Mouse (Mus musculus): Measurements from ENCODE around the gene Nfxl1. TPM values are rescaled to one million over a fixed set of nuclear protein-coding genes. Genes with fewer than 3 reads are reported as not detected.
"Not testable (repeated sequence)": the region's sequence is repeated elsewhere in the genome, so short reads cannot be mapped to it uniquely, and the experiment has no call there.

Nfxl1 gene
- polyA plus RNA-seq (2016; fragmentation: Nextera tagmentation; extraction: Ambion mirVana): 14.1 and 19.7 TPM in 2 replicates

GRCm38 (mm10) chr5:72559544-72560049 lies at the start of gene Nfxl1:
TSS of gene Nfxl1 (minus strand) at chr5:72559684.
- H3K9me3 ChIP-seq: no peaks in the 10 kb centered on the region
- WGBS: under 1% methylated on average over 42 of the region's 42 CpGs
- 0 out of 2 replicates have a peak, but pooled peaks cover 9% of the 10 kb centered on the region for H3K4me1 ChIP-seq
- peak; percentile 98 for DNase-seq (ENCODE audit: low spot score)
- no peaks in the 10 kb centered on the region for H3K27me3 ChIP-seq (ENCODE audit: insufficient read depth, poor library complexity, severe bottlenecking)
- H3K27ac ChIP-seq: peak within 1 kb of the TSS; percentile 95
- H3K36me3 ChIP-seq: peaks cover 9% of the 10 kb centered on the region; the same call in 1 of the 2 replicates
- peak within 1 kb of the TSS; percentile 94 for H3K4me3 ChIP-seq

- no peak for DNase-seq (ENCODE audit: low spot score)
- no peaks in the 10 kb centered on the region for H3K27me3 ChIP-seq (ENCODE audit: insufficient read depth, poor library complexity, severe bottlenecking)
- no peak overlapping the region for H3K4me3 ChIP-seq
- WGBS: 86% methylated on average over 4 of the region's 4 CpGs
- no peak overlapping the region for H3K27ac ChIP-seq
- H3K9me3 ChIP-seq: no peaks in the 10 kb centered on the region
- H3K4me1 ChIP-seq: no peaks in the 10 kb centered on the region; the same call in 1 of the 2 replicates
- H3K36me3 ChIP-seq: no peaks in the 10 kb centered on the region
Measured at GRCm38 (mm10) chr5:72603138-72603537, 43.7 kb upstream of the Nfxl1 start.

- Histone ChIP-seq H3K27ac (no peak overlapping the region), H3K4me3 (no peak overlapping the region), H3K4me1 (no peaks in the 10 kb centered on the region), H3K9me3 (no peaks in the 10 kb centered on the region), H3K27me3 (ENCODE audit: insufficient read depth, poor library complexity, severe bottlenecking) (no peaks in the 10 kb centered on the region), H3K36me3 (no peaks in the 10 kb centered on the region)
- peak; percentile 78 for DNase-seq (ENCODE audit: low spot score)
- 12% methylated on average over 5 of the region's 5 CpGs for WGBS
Measured at GRCm38 (mm10) chr5:72601006-72601405, 41.5 kb upstream of the Nfxl1 start.

- peaks cover 8% of the 10 kb centered on the region for H3K4me1 ChIP-seq
- 3% methylated on average over 38 of the region's 38 CpGs for WGBS
- peaks cover 30% of the 10 kb centered on the region for H3K27me3 ChIP-seq (ENCODE audit: insufficient read depth, poor library complexity, severe bottlenecking)
- DNase-seq (ENCODE audit: low spot score): no peak
- no peaks in the 10 kb centered on the region for H3K36me3 ChIP-seq
- no peak within 1 kb of the TSS for H3K27ac ChIP-seq
- H3K4me3 ChIP-seq: peak within 1 kb of the TSS; percentile 55
- no peaks in the 10 kb centered on the region for H3K9me3 ChIP-seq
Measured at GRCm38 (mm10) chr5:72587192-72587681, 27.8 kb upstream of the Nfxl1 start, which contains the start of gene Gm5868. TSS of gene Gm5868 (minus strand) at chr5:72587551.

- H3K9me3 ChIP-seq; H3K36me3 ChIP-seq; DNase-seq (ENCODE audit: low spot score); H3K27ac ChIP-seq; H3K4me1 ChIP-seq: not testable (repeated sequence)
- Histone ChIP-seq H3K4me3 (peak overlapping the region; percentile 55), H3K27me3 (ENCODE audit: insufficient read depth, poor library complexity, severe bottlenecking) (peaks cover 30% of the 10 kb centered on the region)
- 44% methylated on average over 25 of the region's 25 CpGs for WGBS
Measured at GRCm38 (mm10) chr5:72586667-72587191, 27.2 kb upstream of the Nfxl1 start.

- not testable (repeated sequence) for H3K4me1 ChIP-seq; H3K27ac ChIP-seq; H3K4me3 ChIP-seq; H3K9me3 ChIP-seq; H3K36me3 ChIP-seq; DNase-seq (ENCODE audit: low spot score)
- WGBS: 49% methylated on average over 7 of the region's 7 CpGs
- H3K27me3 ChIP-seq (ENCODE audit: insufficient read depth, poor library complexity, severe bottlenecking): peaks cover 34% of the 10 kb centered on the region
Measured at GRCm38 (mm10) chr5:72586122-72586521, 26.6 kb upstream of the Nfxl1 start.

GRCm38 (mm10) chr5:72580970-72581332 lies 21.5 kb upstream of the Nfxl1 start, which contains the start of gene Zar1:
TSS of gene Zar1 (minus strand) at chr5:72581254.
- not testable (repeated sequence) for H3K4me1 ChIP-seq; DNase-seq (ENCODE audit: low spot score); H3K9me3 ChIP-seq; H3K36me3 ChIP-seq
- Histone ChIP-seq H3K27me3 (ENCODE audit: insufficient read depth, poor library complexity, severe bottlenecking) (peaks cover 28% of the 10 kb centered on the region), H3K4me3 (peak within 1 kb of the TSS; percentile 62), H3K27ac (0 out of 2 replicates have a peak within 1 kb of the TSS, but pooled peaks have one; percentile 49)
- WGBS: 6% methylated on average over 19 of the region's 21 CpGs

GRCm38 (mm10) chr5:72580088-72580969 lies 20.8 kb upstream of the Nfxl1 start:
- not testable (repeated sequence) for H3K9me3 ChIP-seq, H3K36me3 ChIP-seq, H3K4me1 ChIP-seq
- 4% methylated on average over 70 of the region's 73 CpGs for WGBS
- H3K4me3 ChIP-seq: peak overlapping the region; percentile 62
- 0 out of 2 replicates have a peak overlapping the region, but pooled peaks have one; percentile 49 for H3K27ac ChIP-seq
- H3K27me3 ChIP-seq (ENCODE audit: insufficient read depth, poor library complexity, severe bottlenecking): peaks cover 23% of the 10 kb centered on the region
- peak; percentile 80 for DNase-seq (ENCODE audit: low spot score)

- not testable (repeated sequence) for H3K27ac ChIP-seq; H3K4me3 ChIP-seq; H3K9me3 ChIP-seq; H3K4me1 ChIP-seq; DNase-seq (ENCODE audit: low spot score); H3K36me3 ChIP-seq
- WGBS: 72% methylated on average over 10 of the region's 10 CpGs
- peaks cover 23% of the 10 kb centered on the region for H3K27me3 ChIP-seq (ENCODE audit: insufficient read depth, poor library complexity, severe bottlenecking)
Measured at GRCm38 (mm10) chr5:72579599-72579998, 20.1 kb upstream of the Nfxl1 start.

- Histone ChIP-seq H3K9me3 (no peaks in the 10 kb centered on the region; the same call in 1 of the 2 replicates), H3K4me1 (no peaks in the 10 kb centered on the region), H3K4me3 (no peak overlapping the region), H3K27me3 (ENCODE audit: insufficient read depth, poor library complexity, severe bottlenecking) (no peaks in the 10 kb centered on the region), H3K27ac (no peak overlapping the region), H3K36me3 (no peaks in the 10 kb centered on the region)
- WGBS: 87% methylated on average over 5 of the region's 5 CpGs
- DNase-seq (ENCODE audit: low spot score): no peak
Measured at GRCm38 (mm10) chr5:72565621-72566020, 6.1 kb upstream of the Nfxl1 start.

- 43% methylated on average over 2 of the region's 2 CpGs for WGBS
- H3K4me1 ChIP-seq; DNase-seq (ENCODE audit: low spot score): not testable (repeated sequence)
Measured at GRCm38 (mm10) chr5:72563183-72563582, 3.7 kb upstream of the Nfxl1 start.

GRCm38 (mm10) chr5:72560976-72561628 lies 1.6 kb upstream of the Nfxl1 start:
- Histone ChIP-seq H3K27ac (no peak overlapping the region), H3K4me3 (no peak overlapping the region), H3K36me3 (no peaks in the 10 kb centered on the region; the same call in 1 of the 2 replicates), H3K27me3 (ENCODE audit: insufficient read depth, poor library complexity, severe bottlenecking) (no peaks in the 10 kb centered on the region), H3K9me3 (no peaks in the 10 kb centered on the region), H3K4me1 (0 out of 2 replicates have a peak, but pooled peaks cover 9% of the 10 kb centered on the region)
- no peak for DNase-seq (ENCODE audit: low spot score)
- 60% methylated on average over 3 of the region's 3 CpGs for WGBS

More at GRCm38 (mm10) chr5:72563183-72563582, 3.7 kb upstream of the Nfxl1 start:
- not testable (repeated sequence) for H3K4me3 ChIP-seq; H3K27me3 ChIP-seq (ENCODE audit: insufficient read depth, poor library complexity, severe bottlenecking); H3K9me3 ChIP-seq; H3K36me3 ChIP-seq; H3K27ac ChIP-seq

Data from heart, embryonic 10.5 days (tissue).